Mouse (Mus musculus) CH12.LX (cell line): Measurements from ENCODE around the gene Nt5c2. TPM values are rescaled to one million over a fixed set of nuclear protein-coding genes. Genes with fewer than 3 reads are reported as not detected.
A peak's percentile ranks its signal among the peaks of the same experiment; 100 is the strongest.

ENCODE experiments used
- DNase-seq: peaks from one replicate; pipeline ENCODE4 v3.0.0-alpha.2; 2013; ENCODE audit errors: extremely low read depth
- H3K27ac ChIP-seq: 2 replicates; pipeline ENCODE4 v1.5.1; 2012; ENCODE audit warnings: low read depth, mild to moderate bottlenecking, control low read depth, moderate library complexity; ENCODE audit not compliant: insufficient read depth
- H3K27me3 ChIP-seq: replicated peaks from 2 replicates; pipeline ENCODE3; 2012; ENCODE audit warnings: inconsistent platforms
- H3K36me3 ChIP-seq, 2 experiments: replicated peaks in 1 of 2; 2 replicates each; pipeline versions ENCODE3 to v1.6.1; 2012; ENCODE audit warnings: inconsistent platforms in 1 of 2, low read length in 1 of 2, mild to moderate bottlenecking in 1 of 2, mixed read lengths in 1 of 2, moderate library complexity in 1 of 2; ENCODE audit not compliant: control insufficient read depth in 1 of 2, insufficient read depth in 1 of 2
- H3K4me1 ChIP-seq, 2 experiments: 2 replicates each; pipeline ENCODE4 v1.6.1; 2012; ENCODE audit warnings: inconsistent platforms in 1 of 2, moderate library complexity in 1 of 2; ENCODE audit not compliant: insufficient read depth in 2 of 2, control insufficient read depth in 1 of 2
- H3K4me2 ChIP-seq: 2 replicates; pipeline ENCODE4 v1.6.1; 2012; ENCODE audit warnings: low read depth, mild to moderate bottlenecking, control low read depth; ENCODE audit not compliant: poor library complexity, insufficient read depth, severe bottlenecking
- H3K4me3 ChIP-seq, 3 experiments: fragments of 150-350 bp in 1 of 3; sonication (generic) in 1 of 3; replicated peaks in 1 of 3; 2 replicates each; pipeline versions ENCODE3 to v1.5.1; 2011 to 2012; ENCODE audit warnings: low read depth in 2 of 3, low read length in 2 of 3, mild to moderate bottlenecking in 2 of 3, moderate library complexity in 2 of 3, control low read depth in 1 of 3, improper control_type of control experiment in 1 of 3, inconsistent platforms in 1 of 3, mixed read lengths in 1 of 3; ENCODE audit not compliant: poor library complexity in 1 of 3
- H3K79me2 ChIP-seq: replicated peaks from 2 replicates; pipeline ENCODE4 v1.6.1; 2012; ENCODE audit warnings: mild to moderate bottlenecking, moderate library complexity; ENCODE audit not compliant: control insufficient read depth, poor library complexity, insufficient read depth, severe bottlenecking; ENCODE audit errors: extremely low read depth
- H3K9ac ChIP-seq: 2 replicates; pipeline ENCODE4 v1.6.1; 2012; ENCODE audit warnings: low read depth, mild to moderate bottlenecking, control low read depth, moderate library complexity; ENCODE audit not compliant: insufficient read depth
- H3K9me3 ChIP-seq: replicated peaks from 2 replicates; pipeline ENCODE3; 2012; ENCODE audit warnings: low read length, inconsistent platforms, mixed read lengths
- BHLHE40 ChIP-seq: IDR thresholded peaks from 2 replicates; pipeline ENCODE4 v1.6.1; 2011; ENCODE audit warnings: mild to moderate bottlenecking, low read depth, low read length, improper control_type of control experiment
- CHD1 ChIP-seq: IDR thresholded peaks from 2 replicates; pipeline ENCODE4 v1.6.1; 2012; ENCODE audit warnings: low read depth, low read length, improper control_type of control experiment, inconsistent platforms
- CHD2 ChIP-seq: IDR thresholded peaks from 2 replicates; pipeline ENCODE4 v1.6.1; 2011; ENCODE audit warnings: low read length, improper control_type of control experiment
- CTCF ChIP-seq, 2 experiments: IDR thresholded peaks in 1 of 2; conservative IDR thresholded peaks in 1 of 2; 2 replicates each; pipeline ENCODE4 v1.5.1; 2011 to 2012; ENCODE audit warnings: low read depth in 2 of 2, low read length in 2 of 2, improper control_type of control experiment in 1 of 2, inconsistent platforms in 1 of 2, mild to moderate bottlenecking in 1 of 2, moderate library complexity in 1 of 2
- E2F4 ChIP-seq: IDR thresholded peaks from 2 replicates; pipeline ENCODE4 v1.6.1; 2011; ENCODE audit warnings: low read depth, low read length, improper control_type of control experiment; ENCODE audit not compliant: insufficient replicate concordance
- ELF1 ChIP-seq: IDR thresholded peaks from 2 replicates; pipeline ENCODE4 v1.6.1; 2014; ENCODE audit warnings: low read depth, mild to moderate bottlenecking, inconsistent platforms, low read length, improper control_type of control experiment
- EP300 ChIP-seq: IDR thresholded peaks from 2 replicates; pipeline ENCODE4 v1.6.1; 2011; ENCODE audit warnings: low read length, improper control_type of control experiment
- ETS1 ChIP-seq: conservative IDR thresholded peaks from 2 replicates; pipeline ENCODE4 v1.6.1; 2012; ENCODE audit warnings: low read depth, mild to moderate bottlenecking, inconsistent platforms, low read length, improper control_type of control experiment, moderate library complexity
- GABPA ChIP-seq: IDR thresholded peaks from 2 replicates; pipeline ENCODE4 v1.6.1; 2012; ENCODE audit warnings: low read depth, low read length, improper control_type of control experiment, inconsistent platforms; ENCODE audit not compliant: insufficient replicate concordance
- HCFC1 ChIP-seq: IDR thresholded peaks from 2 replicates; pipeline ENCODE4 v1.6.1; 2012; ENCODE audit warnings: low read depth, mild to moderate bottlenecking, inconsistent platforms, low read length, improper control_type of control experiment
- IRF4 ChIP-seq: IDR thresholded peaks from 2 replicates; pipeline ENCODE4 v1.6.1; 2014; ENCODE audit warnings: low read depth, mild to moderate bottlenecking, inconsistent platforms, low read length, improper control_type of control experiment
- JUN ChIP-seq: IDR thresholded peaks from 2 replicates; pipeline ENCODE4 v1.6.1; 2011; ENCODE audit warnings: low read depth, mild to moderate bottlenecking, low read length, improper control_type of control experiment, moderate library complexity; ENCODE audit not compliant: insufficient read depth
- JUND ChIP-seq: conservative IDR thresholded peaks from 2 replicates; pipeline ENCODE4 v1.6.1; 2011; ENCODE audit warnings: low read depth, low read length, improper control_type of control experiment
- KAT2A ChIP-seq: IDR thresholded peaks from 2 replicates; pipeline ENCODE4 v1.6.1; 2012; ENCODE audit warnings: low read length, improper control_type of control experiment, inconsistent platforms; ENCODE audit not compliant: insufficient replicate concordance
- MAFK ChIP-seq: IDR thresholded peaks from 2 replicates; pipeline ENCODE4 v1.6.1; 2011; ENCODE audit warnings: low read length, improper control_type of control experiment; ENCODE audit not compliant: insufficient replicate concordance
- MAX ChIP-seq: IDR thresholded peaks from 2 replicates; pipeline ENCODE4 v1.6.1; 2011; ENCODE audit warnings: low read length, improper control_type of control experiment
- MAZ ChIP-seq: IDR thresholded peaks from 2 replicates; pipeline ENCODE4 v1.6.1; 2012; ENCODE audit warnings: low read depth, mild to moderate bottlenecking, inconsistent platforms, low read length, improper control_type of control experiment, moderate library complexity
- MEF2A ChIP-seq: IDR thresholded peaks from 2 replicates; pipeline ENCODE4 v1.6.1; 2014; ENCODE audit warnings: low read depth, mild to moderate bottlenecking, inconsistent platforms, low read length, improper control_type of control experiment, borderline replicate concordance
- MXI1 ChIP-seq: IDR thresholded peaks from 2 replicates; pipeline ENCODE4 v1.6.1; 2011; ENCODE audit warnings: mild to moderate bottlenecking, low read depth, low read length, improper control_type of control experiment
- MYC ChIP-seq: IDR thresholded peaks from 2 replicates; pipeline ENCODE4 v1.6.1; 2011; ENCODE audit warnings: low read depth, mild to moderate bottlenecking, improper control_type of control experiment, low read length
- NELFE ChIP-seq: IDR thresholded peaks from 2 replicates; pipeline ENCODE4 v1.6.1; 2011; ENCODE audit warnings: low read depth, low read length, improper control_type of control experiment
- NRF1 ChIP-seq: IDR thresholded peaks from 2 replicates; pipeline ENCODE4 v1.6.1; 2014; ENCODE audit warnings: low read depth, mild to moderate bottlenecking, inconsistent platforms, low read length, improper control_type of control experiment, moderate library complexity
- PAX5 ChIP-seq: IDR thresholded peaks from 2 replicates; pipeline ENCODE4 v1.6.1; 2012; ENCODE audit warnings: low read length, inconsistent platforms, mixed read lengths
- POLR2A ChIP-seq: IDR thresholded peaks from 2 replicates; pipeline ENCODE4 v1.6.1; 2011; ENCODE audit warnings: low read depth, mild to moderate bottlenecking, improper control_type of control experiment, low read length
- POLR2AphosphoS2 ChIP-seq: IDR thresholded peaks from 2 replicates; pipeline ENCODE4 v1.6.1; 2011; ENCODE audit warnings: low read depth, low read length, improper control_type of control experiment
- RAD21 ChIP-seq: IDR thresholded peaks from 2 replicates; pipeline ENCODE4 v1.6.1; 2011; ENCODE audit warnings: low read depth, mild to moderate bottlenecking, low read length, improper control_type of control experiment, moderate library complexity
- RCOR1 ChIP-seq: conservative IDR thresholded peaks from 2 replicates; pipeline ENCODE4 v1.6.1; 2012; ENCODE audit warnings: low read depth, mild to moderate bottlenecking, inconsistent platforms, low read length, improper control_type of control experiment
- SIN3A ChIP-seq: IDR thresholded peaks from 2 replicates; pipeline ENCODE4 v1.6.1; 2012; ENCODE audit warnings: low read length, improper control_type of control experiment, inconsistent platforms
- SMC3 ChIP-seq: IDR thresholded peaks from 2 replicates; pipeline ENCODE4 v1.6.1; 2011; ENCODE audit warnings: low read depth, low read length, improper control_type of control experiment
- TBP ChIP-seq: conservative IDR thresholded peaks from 2 replicates; pipeline ENCODE4 v1.6.1; 2011; ENCODE audit warnings: low read depth, low read length, improper control_type of control experiment
- TCF12 ChIP-seq: IDR thresholded peaks from 2 replicates; pipeline ENCODE4 v1.6.1; 2014; ENCODE audit warnings: low read depth, mild to moderate bottlenecking, inconsistent platforms, low read length, improper control_type of control experiment
- UBTF ChIP-seq: IDR thresholded peaks from 2 replicates; pipeline ENCODE4 v1.6.1; 2012; ENCODE audit warnings: low read depth, mild to moderate bottlenecking, inconsistent platforms, low read length, improper control_type of control experiment, moderate library complexity
- USF1 ChIP-seq: IDR thresholded peaks from 2 replicates; pipeline ENCODE4 v1.6.1; 2014; ENCODE audit warnings: low read depth, mild to moderate bottlenecking, inconsistent platforms, low read length, improper control_type of control experiment
- USF2 ChIP-seq: conservative IDR thresholded peaks from 2 replicates; pipeline ENCODE4 v1.6.1; 2011; ENCODE audit warnings: low read depth, low read length, improper control_type of control experiment
- ZC3H11A ChIP-seq: IDR thresholded peaks from 2 replicates; pipeline ENCODE4 v1.6.1; 2012; ENCODE audit warnings: low read depth, mild to moderate bottlenecking, inconsistent platforms, low read length, improper control_type of control experiment
- ZKSCAN1 ChIP-seq: IDR thresholded peaks from 2 replicates; pipeline ENCODE4 v1.6.1; 2012; ENCODE audit warnings: low read depth, inconsistent platforms, low read length, improper control_type of control experiment, borderline replicate concordance
- ZMIZ1 ChIP-seq: IDR thresholded peaks from 2 replicates; pipeline ENCODE4 v1.6.1; 2012; ENCODE audit warnings: low read depth, mild to moderate bottlenecking, inconsistent platforms, low read length, improper control_type of control experiment
- ZNF384 ChIP-seq: IDR thresholded peaks from 2 replicates; pipeline ENCODE4 v1.6.1; 2012; ENCODE audit warnings: low read depth, low read length, improper control_type of control experiment, inconsistent platforms
- dilution Hi-C: fragments of 300-500 bp; cut with MboI; formaldehyde crosslinking; loops from 2 replicates; pipeline ENCODE4 v1.14.3; 2020; ENCODE audit warnings: low sequenced_read_pairs; ENCODE audit not compliant: extremely low pct_unique_long_range_greater_than_20kb, extremely low pct_ligation_motif_present
- in situ Hi-C: fragments of 300-500 bp; cut with MboI; formaldehyde crosslinking; loops from 3 replicates; pipeline ENCODE4 v1.14.3; 2019; ENCODE audit warnings: low sequenced_read_pairs, low pct_ligation_motif_present, low pct_unique_long_range_greater_than_20kb, mixed read lengths
- polyA plus RNA-seq: library from polyadenylated mRNA; unstranded; fragments of >175 nt; gene quantifications from 2 replicates; pipeline ENCODE4 v1.2.1, GENCODE M21; 2012; ENCODE audit warnings: low read depth; ENCODE audit not compliant: insufficient read length
- total RNA-seq, 2 experiments: library from RNA; depleted of rRNA; stranded (reverse); fragments of 300-350 nt in 1 of 2; fragments of >200 nt in 1 of 2; gene quantifications; 2 replicates each; pipeline ENCODE4 v1.2.3; 2012 to 2014

Gene Nt5c2
- total and polyA plus RNA-seq, 3 experiments = 15.1 to 62.9 (median 21.1) TPM

DNA sequence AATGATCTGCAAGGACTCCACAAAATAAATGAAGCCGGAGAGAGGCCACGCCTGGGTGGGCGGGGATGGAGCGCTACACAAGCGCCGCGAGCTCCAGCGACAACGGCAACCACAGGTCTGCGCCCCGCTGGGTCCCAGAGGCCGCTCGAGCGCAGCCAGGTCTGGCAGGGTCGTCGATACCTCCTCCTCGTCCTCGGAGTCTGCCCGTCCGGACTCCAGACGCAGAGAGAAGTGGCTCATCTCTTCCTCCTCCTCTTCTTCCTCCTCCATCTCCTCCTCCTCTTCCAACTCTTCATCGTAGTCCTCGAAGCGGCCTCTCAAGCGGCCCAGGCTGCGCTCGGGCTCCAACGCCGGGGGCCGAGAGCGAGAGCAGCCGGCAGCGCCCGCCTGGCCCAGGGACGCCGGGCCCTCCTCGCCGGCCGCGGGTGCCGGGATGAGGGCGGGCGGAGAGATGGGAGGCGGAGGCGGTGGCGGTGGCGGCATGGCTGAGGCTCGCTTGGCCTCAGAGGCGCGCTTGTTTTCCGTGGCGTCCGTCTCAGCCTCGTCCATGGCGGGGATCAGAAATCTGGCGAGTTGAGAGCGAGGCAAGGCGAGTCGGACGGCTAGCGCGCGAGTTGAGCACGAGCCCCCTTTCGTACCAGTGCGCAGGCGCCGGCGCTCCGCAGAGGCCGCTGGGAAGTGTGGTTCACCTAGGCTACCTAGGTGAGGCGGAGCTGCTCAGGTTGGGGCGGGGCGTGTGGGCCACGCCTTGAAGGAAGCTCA is 35.5 kb upstream of the Nt5c2 start, which contains the start of gene Pcgf6:
Gene Pcgf6, minus strand, starts transcription at position 636 of the 762 bp plus-strand sequence.
- dilution Hi-C loops (no loop called here), in situ Hi-C loops (no loop called here)
- peak; percentile 85 for DNase-seq
- no peaks in the 10 kb centered on the region for H3K9me3 ChIP-seq
- peaks cover 11% of the 10 kb centered on the region for H3K79me2 ChIP-seq
- TF ChIP-seq IRF4 = no peak
- peak; percentile 77; the same call in 1 of the 2 replicates for TF ChIP-seq UBTF
- no peak for TF ChIP-seq JUND
- peak; percentile 89 for TF ChIP-seq POLR2A
- peak; percentile 99 for TF ChIP-seq NRF1
- no peak for TF ChIP-seq MAFK
- no peak for TF ChIP-seq SMC3
- no peak for TF ChIP-seq ZKSCAN1
- no peak for TF ChIP-seq ZC3H11A
- peak; percentile 78 for TF ChIP-seq NELFE
- TF ChIP-seq PAX5 = no peak
- no peak for TF ChIP-seq EP300
- TF ChIP-seq GABPA = no peak; the same call in 1 of the 2 replicates
- peak; percentile 79; the same call in 1 of the 2 replicates for TF ChIP-seq KAT2A
- peak; percentile 54; the same call in 1 of the 2 replicates for TF ChIP-seq TBP
- TF ChIP-seq MEF2A = no peak
- no peak for TF ChIP-seq RCOR1
- TF ChIP-seq CTCF (conservative IDR thresholded peaks at IDR 0.05 in 1 of 2, IDR thresholded peaks at IDR 0.05 in 1 of 2; ENCODE audit: low read depth in 2 of 2, low read length in 2 of 2) = no peak
- TF ChIP-seq RAD21 = no peak
- no peak for TF ChIP-seq E2F4
- no peak for TF ChIP-seq POLR2AphosphoS2
- peak; percentile 68; the same call in 1 of the 2 replicates for TF ChIP-seq MYC
- TF ChIP-seq ELF1 = peak; percentile 43; the same call in 1 of the 2 replicates
- TF ChIP-seq ETS1 = no peak
- peak; percentile 75 for TF ChIP-seq MXI1
- TF ChIP-seq SIN3A = peak; percentile 62; the same call in 1 of the 2 replicates
- TF ChIP-seq USF1 = peak; percentile 28
- peak; percentile 46; the same call in 1 of the 2 replicates for TF ChIP-seq BHLHE40
- TF ChIP-seq USF2 = no peak; the same call in 1 of the 2 replicates
- no peak for TF ChIP-seq ZNF384
- no peak for TF ChIP-seq CHD1
- TF ChIP-seq MAX = peak; percentile 86; the same call in 1 of the 2 replicates
- TF ChIP-seq HCFC1 = peak; percentile 92
- TF ChIP-seq MAZ = no peak; the same call in 1 of the 2 replicates
- TF ChIP-seq CHD2 = peak; percentile 54; the same call in 1 of the 2 replicates
- TF ChIP-seq TCF12 = peak; percentile 72
- TF ChIP-seq ZMIZ1 = peak; percentile 66; the same call in 1 of the 2 replicates
- TF ChIP-seq JUN = no peak
- H3K4me1 ChIP-seq = peaks cover 9 to 27% of the 10 kb centered on the region in 2 experiments
- H3K36me3 ChIP-seq = peaks cover 14 to 35% of the 10 kb centered on the region in 2 experiments
- H3K27ac ChIP-seq = peak within 1 kb of the TSS; percentile 76
- H3K4me3 ChIP-seq = peak within 1 kb of the TSS; percentile 79 to 81 (median 80)
- H3K27me3 ChIP-seq = no peaks in the 10 kb centered on the region
- peak within 1 kb of the TSS; percentile 90 for H3K4me2 ChIP-seq
- peak within 1 kb of the TSS; percentile 96 for H3K9ac ChIP-seq
